Mouse (Mus musculus): ENCODE results near the gene Slx1b. TPM values are rescaled to one million over a fixed set of nuclear protein-coding genes. Genes with fewer than 3 reads are reported as not detected.
"Not testable (repeated sequence)": the region's sequence is repeated elsewhere in the genome, so short reads cannot be mapped to it uniquely, and the experiment has no call there.

Gene Slx1b
- 7.1 and 8.4 TPM in 2 replicates for polyA plus RNA-seq (2014; fragmentation: Nextera tagmentation; extraction: Ambion mirVana)

GRCm38 (mm10) chr7:126695631-126696207 is at the start of gene Slx1b:
Gene Slx1b, minus strand, starts transcription at chr7:126695784.
- Histone ChIP-seq H3K27me3 (replicated peaks; ENCODE audit: control insufficient read depth, insufficient read depth, low read length) (no peaks in the 10 kb centered on the region), H3K9me3 (ENCODE audit: control insufficient read depth, low read length) (no peaks in the 10 kb centered on the region), H3K9ac (ENCODE audit: low read length) (peak within 1 kb of the TSS; percentile 79), H3K27ac (ENCODE audit: low read depth) (peak within 1 kb of the TSS; percentile 86), H3K4me3 (ENCODE audit: low read depth, low read length) (peak within 1 kb of the TSS; percentile 63), H3K4me2 (ENCODE audit: low read length) (peak within 1 kb of the TSS; percentile 85), H3K4me1 (replicated peaks; ENCODE audit: control insufficient read depth, insufficient read depth, low read length) (peaks cover 8% of the 10 kb centered on the region), H3K36me3 (ENCODE audit: control insufficient read depth, insufficient read depth, low read length) (peaks cover 26% of the 10 kb centered on the region)
- DNase-seq (ENCODE audit: low spot score) (peak; percentile 96), ATAC-seq (replicated peaks; ENCODE audit: low FRiP score, low TSS enrichment, low read depth) (peak; percentile 91)
- 0% methylated on average over 39 of the region's 40 CpGs for WGBS

DNA sequence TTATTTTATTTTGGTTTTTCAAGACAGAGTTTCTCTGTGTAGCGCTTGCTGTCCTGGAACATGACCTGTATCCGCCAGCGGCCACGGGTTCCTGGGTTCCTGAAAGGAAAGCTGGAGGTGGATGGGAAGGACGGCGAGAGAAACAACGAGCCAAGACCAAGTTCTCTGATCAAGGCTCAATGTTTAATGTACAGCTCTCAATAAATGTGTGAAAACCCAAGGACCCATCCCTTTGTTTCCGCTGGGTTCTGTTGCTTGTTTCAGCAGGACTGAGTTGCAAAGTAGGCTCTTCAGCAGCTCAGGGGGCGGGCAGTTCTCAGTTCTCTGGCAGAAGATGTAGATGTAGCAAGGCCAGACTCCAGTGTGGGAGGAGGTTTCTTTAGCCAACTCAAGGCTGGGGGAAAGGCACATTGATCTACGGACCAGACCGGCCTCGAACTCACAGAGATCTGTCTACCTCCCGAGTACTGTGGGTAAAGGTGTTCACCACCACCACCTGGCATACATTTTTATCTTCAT is 46.4 kb upstream of the Slx1b start:
- H3K27ac ChIP-seq (ENCODE audit: low read depth) = no peak overlapping the region
- H3K9me3 ChIP-seq (ENCODE audit: control insufficient read depth, low read length) = no peaks in the 10 kb centered on the region
- no peak for DNase-seq (ENCODE audit: low spot score)
- H3K27me3 ChIP-seq (replicated peaks; ENCODE audit: control insufficient read depth, insufficient read depth, low read length) = no peaks in the 10 kb centered on the region
- no peak overlapping the region for H3K4me2 ChIP-seq (ENCODE audit: low read length)
- no peaks in the 10 kb centered on the region for H3K4me1 ChIP-seq (replicated peaks; ENCODE audit: control insufficient read depth, insufficient read depth, low read length)
- ATAC-seq (replicated peaks; ENCODE audit: low FRiP score, low TSS enrichment, low read depth) = no peak
- H3K36me3 ChIP-seq (ENCODE audit: control insufficient read depth, insufficient read depth, low read length) = no peaks in the 10 kb centered on the region
- 89% methylated on average over 13 of the region's 13 CpGs for WGBS
- H3K9ac ChIP-seq (ENCODE audit: low read length) = no peak overlapping the region
- no peak overlapping the region for H3K4me3 ChIP-seq (ENCODE audit: low read depth, low read length)

DNA sequence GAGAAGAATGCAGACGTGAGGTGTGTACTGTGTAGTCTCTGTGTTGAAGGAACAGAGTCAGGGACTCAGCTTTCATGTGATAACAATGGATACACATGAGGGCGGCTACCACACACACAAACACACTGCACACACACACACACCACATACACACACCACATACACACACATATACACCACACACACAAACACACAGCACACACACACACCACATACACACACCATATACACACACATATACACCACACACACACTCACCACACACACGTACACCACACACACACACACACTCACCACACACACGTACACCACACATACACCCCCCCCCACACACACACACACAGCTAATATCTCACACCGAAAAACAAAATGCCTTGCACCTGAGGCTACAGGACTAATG is 45.9 kb upstream of the Slx1b start:
- Histone ChIP-seq H3K4me2 (ENCODE audit: low read length) (no peak overlapping the region), H3K4me1 (replicated peaks; ENCODE audit: control insufficient read depth, insufficient read depth, low read length) (no peaks in the 10 kb centered on the region), H3K4me3 (ENCODE audit: low read depth, low read length) (no peak overlapping the region), H3K36me3 (ENCODE audit: control insufficient read depth, insufficient read depth, low read length) (no peaks in the 10 kb centered on the region), H3K27ac (ENCODE audit: low read depth) (no peak overlapping the region), H3K27me3 (replicated peaks; ENCODE audit: control insufficient read depth, insufficient read depth, low read length) (no peaks in the 10 kb centered on the region), H3K9ac (ENCODE audit: low read length) (no peak overlapping the region), H3K9me3 (ENCODE audit: control insufficient read depth, low read length) (no peaks in the 10 kb centered on the region)
- ATAC-seq (replicated peaks; ENCODE audit: low FRiP score, low TSS enrichment, low read depth) = no peak; the same call in 1 of the 2 replicates
- DNase-seq (ENCODE audit: low spot score) = no peak
- 88% methylated on average over 5 of the region's 5 CpGs for WGBS

GRCm38 (mm10) chr7:126740977-126741376 is 45.4 kb upstream of the Slx1b start:
- Histone ChIP-seq H3K4me1 (replicated peaks; ENCODE audit: control insufficient read depth, insufficient read depth, low read length) (no peaks in the 10 kb centered on the region), H3K27me3 (replicated peaks; ENCODE audit: control insufficient read depth, insufficient read depth, low read length) (no peaks in the 10 kb centered on the region), H3K27ac (ENCODE audit: low read depth) (no peak overlapping the region), H3K36me3 (ENCODE audit: control insufficient read depth, insufficient read depth, low read length) (no peaks in the 10 kb centered on the region), H3K4me3 (ENCODE audit: low read depth, low read length) (no peak overlapping the region), H3K9ac (ENCODE audit: low read length) (no peak overlapping the region), H3K4me2 (ENCODE audit: low read length) (no peak overlapping the region), H3K9me3 (ENCODE audit: control insufficient read depth, low read length) (no peaks in the 10 kb centered on the region)
- WGBS = 69% methylated on average over 5 of the region's 5 CpGs
- ATAC-seq (replicated peaks; ENCODE audit: low FRiP score, low TSS enrichment, low read depth) = no peak
- no peak for DNase-seq (ENCODE audit: low spot score)

GRCm38 (mm10) chr7:126740132-126740735 is 44.6 kb upstream of the Slx1b start:
- WGBS = 81% methylated on average over 13 of the region's 13 CpGs
- no peak overlapping the region for H3K9ac ChIP-seq (ENCODE audit: low read length)
- no peak overlapping the region for H3K4me3 ChIP-seq (ENCODE audit: low read depth, low read length)
- no peak overlapping the region for H3K27ac ChIP-seq (ENCODE audit: low read depth)
- DNase-seq (ENCODE audit: low spot score) = no peak
- H3K36me3 ChIP-seq (ENCODE audit: control insufficient read depth, insufficient read depth, low read length) = no peaks in the 10 kb centered on the region
- no peaks in the 10 kb centered on the region for H3K4me1 ChIP-seq (replicated peaks; ENCODE audit: control insufficient read depth, insufficient read depth, low read length)
- no peaks in the 10 kb centered on the region for H3K27me3 ChIP-seq (replicated peaks; ENCODE audit: control insufficient read depth, insufficient read depth, low read length)
- H3K9me3 ChIP-seq (ENCODE audit: control insufficient read depth, low read length) = no peaks in the 10 kb centered on the region
- no peak for ATAC-seq (replicated peaks; ENCODE audit: low FRiP score, low TSS enrichment, low read depth)
- no peak overlapping the region for H3K4me2 ChIP-seq (ENCODE audit: low read length)

DNA sequence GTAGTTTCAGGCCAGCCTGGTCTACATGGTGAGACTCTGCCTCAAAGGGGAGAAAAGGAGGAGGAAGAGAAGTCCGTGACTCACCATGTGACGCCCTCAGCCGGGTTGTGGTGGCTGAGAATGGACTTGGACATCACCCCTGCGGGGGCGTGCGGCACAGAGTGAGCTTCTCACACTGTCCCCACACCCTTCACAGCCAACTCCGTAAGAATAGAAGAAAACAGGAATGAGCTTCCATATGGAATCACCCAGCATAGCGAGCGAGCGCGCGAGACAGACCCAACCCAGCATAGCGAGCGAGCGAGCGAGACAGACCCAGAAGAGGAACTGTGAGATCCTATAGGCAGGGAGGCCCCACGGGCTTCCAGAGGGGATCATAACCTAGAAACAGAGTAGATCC is 44.0 kb upstream of the Slx1b start:
- no peak overlapping the region for H3K4me3 ChIP-seq (ENCODE audit: low read depth, low read length)
- DNase-seq (ENCODE audit: low spot score) (no peak), ATAC-seq (replicated peaks; ENCODE audit: low FRiP score, low TSS enrichment, low read depth) (no peak)
- no peaks in the 10 kb centered on the region for H3K4me1 ChIP-seq (replicated peaks; ENCODE audit: control insufficient read depth, insufficient read depth, low read length)
- H3K9ac ChIP-seq (ENCODE audit: low read length) = no peak overlapping the region
- no peak overlapping the region for H3K27ac ChIP-seq (ENCODE audit: low read depth)
- H3K36me3 ChIP-seq (ENCODE audit: control insufficient read depth, insufficient read depth, low read length) = no peaks in the 10 kb centered on the region
- WGBS = 83% methylated on average over 17 of the region's 17 CpGs
- no peaks in the 10 kb centered on the region for H3K27me3 ChIP-seq (replicated peaks; ENCODE audit: control insufficient read depth, insufficient read depth, low read length)
- H3K4me2 ChIP-seq (ENCODE audit: low read length) = no peak overlapping the region
- H3K9me3 ChIP-seq (ENCODE audit: control insufficient read depth, low read length) = no peaks in the 10 kb centered on the region

DNA sequence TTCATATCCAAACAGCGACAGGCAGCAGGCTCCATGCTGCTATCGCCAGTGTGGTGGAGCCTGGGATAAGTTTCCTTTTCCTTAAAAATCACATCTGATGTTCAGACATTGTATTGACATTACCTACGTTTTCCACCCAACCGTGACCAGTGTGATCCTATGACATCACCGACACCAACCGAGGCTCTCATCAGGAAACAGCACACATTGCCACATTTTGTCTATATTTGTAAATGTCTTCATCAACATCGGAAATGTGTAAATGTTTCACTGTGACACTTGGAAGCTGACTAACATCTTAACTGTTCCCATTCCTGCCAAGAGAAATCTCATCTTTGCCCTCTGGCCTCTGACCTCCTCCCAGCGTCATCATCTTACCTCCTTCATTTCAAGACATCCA is 40.5 kb upstream of the Slx1b start:
- 75% methylated on average over 8 of the region's 8 CpGs for WGBS

GRCm38 (mm10) chr7:126730256-126730789 is 34.7 kb upstream of the Slx1b start:
- not testable (repeated sequence) for H3K27me3 ChIP-seq (replicated peaks; ENCODE audit: control insufficient read depth, insufficient read depth, low read length); H3K27ac ChIP-seq (ENCODE audit: low read depth); H3K4me3 ChIP-seq (ENCODE audit: low read depth, low read length); H3K9me3 ChIP-seq (ENCODE audit: control insufficient read depth, low read length); H3K9ac ChIP-seq (ENCODE audit: low read length); ATAC-seq (replicated peaks; ENCODE audit: low FRiP score, low TSS enrichment, low read depth); H3K36me3 ChIP-seq (ENCODE audit: control insufficient read depth, insufficient read depth, low read length); H3K4me1 ChIP-seq (replicated peaks; ENCODE audit: control insufficient read depth, insufficient read depth, low read length); H3K4me2 ChIP-seq (ENCODE audit: low read length); DNase-seq (ENCODE audit: low spot score)
- 82% methylated on average over 4 of the region's 4 CpGs for WGBS

More for the DNA sequence above, 40.5 kb upstream of the Slx1b start:
- Histone ChIP-seq H3K36me3 (ENCODE audit: control insufficient read depth, insufficient read depth, low read length) (no peaks in the 10 kb centered on the region), H3K4me2 (ENCODE audit: low read length) (no peak overlapping the region), H3K27me3 (replicated peaks; ENCODE audit: control insufficient read depth, insufficient read depth, low read length) (no peaks in the 10 kb centered on the region), H3K4me3 (ENCODE audit: low read depth, low read length) (no peak overlapping the region), H3K9me3 (ENCODE audit: control insufficient read depth, low read length) (no peaks in the 10 kb centered on the region), H3K27ac (ENCODE audit: low read depth) (no peak overlapping the region), H3K4me1 (replicated peaks; ENCODE audit: control insufficient read depth, insufficient read depth, low read length) (no peaks in the 10 kb centered on the region), H3K9ac (ENCODE audit: low read length) (no peak overlapping the region)
- DNase-seq (ENCODE audit: low spot score) = no peak
- ATAC-seq (replicated peaks; ENCODE audit: low FRiP score, low TSS enrichment, low read depth) = no peak

Measured in intestine, embryonic 14.5 days (tissue).